Mouse (Mus musculus) forebrain, embryonic 16.5 days (tissue): Measurements from ENCODE around the gene Igsf8. TPM values are rescaled to one million over a fixed set of nuclear protein-coding genes. Genes with fewer than 3 reads are reported as not detected.

Source experiments
- ATAC-seq: fragments of 200-750 bp; cut with Nextera tagmentation; 2 replicates; pipeline ENCODE4 v1.8.0; 2017; ENCODE audit warnings: mild to moderate bottlenecking, moderate library complexity
- H3K27ac ChIP-seq: fragments of 300-500 bp; sonication (generic); 2 replicates; pipeline ENCODE4 v1.5.1; 2014; ENCODE audit warnings: low read length, control low read depth
- H3K27me3 ChIP-seq: fragments of 300-500 bp; sonication (generic); replicated peaks from 2 replicates; pipeline ENCODE4 v1.6.1; 2014; ENCODE audit warnings: low read length; ENCODE audit not compliant: control insufficient read depth, insufficient read depth
- H3K36me3 ChIP-seq: fragments of 300-500 bp; sonication (generic); 2 replicates; pipeline ENCODE4 v1.6.1; 2014; ENCODE audit not compliant: control insufficient read depth, insufficient read depth
- H3K4me1 ChIP-seq: fragments of 300-500 bp; sonication (generic); replicated peaks from 2 replicates; pipeline ENCODE4 v1.6.1; 2014; ENCODE audit warnings: low read length; ENCODE audit not compliant: control insufficient read depth, insufficient read depth
- H3K4me2 ChIP-seq: fragments of 300-500 bp; sonication (generic); 2 replicates; pipeline ENCODE4 v1.6.1; 2014; ENCODE audit warnings: mild to moderate bottlenecking, low read length, control low read depth
- H3K4me3 ChIP-seq: fragments of 300-500 bp; sonication (generic); replicated peaks from 2 replicates; pipeline ENCODE4 v1.5.1; 2014; ENCODE audit warnings: mild to moderate bottlenecking, low read length, control low read depth
- H3K9ac ChIP-seq: fragments of 300-500 bp; sonication (generic); replicated peaks from 2 replicates; pipeline ENCODE4 v1.6.1; 2014; ENCODE audit warnings: low read depth, low read length, control low read depth
- H3K9me3 ChIP-seq: fragments of 300-500 bp; sonication (generic); 2 replicates; pipeline ENCODE4 v1.6.1; 2016; ENCODE audit warnings: low read length; ENCODE audit not compliant: control insufficient read depth
- WGBS: fragments of 180-500 bp; shearing (Covaris S2); extraction: QIAGEN DNeasy Blood & Tissue Kit; methylation state at CpG from one replicate; pipeline ENCODE4 v1.1.7; 2014; 5-methylcytosine and 5-hydroxymethylcytosine counted together
- polyA plus RNA-seq: library from polyadenylated mRNA; unstranded; fragments of >200 nt; fragmentation: Nextera tagmentation; extraction: Ambion mirVana; gene quantifications from 2 replicates; pipeline ENCODE4 v1.2.1, GENCODE M21; 2015

The Igsf8 gene
- polyA plus RNA-seq, 1 experiment from 2014 or later: 136 TPM

- peak overlapping the region; percentile 53 for H3K4me3 ChIP-seq
- H3K9ac ChIP-seq: no peak overlapping the region
- peak overlapping the region; percentile 65 for H3K4me2 ChIP-seq
- ATAC-seq: peak; percentile 45
- no peaks in the 10 kb centered on the region for H3K27me3 ChIP-seq
- H3K9me3 ChIP-seq: no peaks in the 10 kb centered on the region
- H3K36me3 ChIP-seq: no peaks in the 10 kb centered on the region
- H3K4me1 ChIP-seq: peaks cover 5% of the 10 kb centered on the region
- peak overlapping the region; percentile 59 for H3K27ac ChIP-seq
- 52% methylated on average over 3 of the region's 3 CpGs for WGBS
These were observed 81.3 kb downstream of the Igsf8 start for GRCm38 (mm10) chr1:172342729-172343128.

GRCm38 (mm10) chr1:172343914-172344313 is 82.5 kb downstream of the Igsf8 start:
- Histone ChIP-seq H3K4me2 (no peak overlapping the region), H3K27ac (peak overlapping the region; percentile 58; the same call in 1 of the 2 replicates), H3K4me1 (peaks cover 5% of the 10 kb centered on the region), H3K36me3 (no peaks in the 10 kb centered on the region), H3K9ac (no peak overlapping the region), H3K9me3 (no peaks in the 10 kb centered on the region), H3K27me3 (no peaks in the 10 kb centered on the region), H3K4me3 (no peak overlapping the region)
- ATAC-seq: no peak
- WGBS: 34% methylated on average over 3 of the region's 3 CpGs

- H3K27ac ChIP-seq: no peak overlapping the region
- H3K9me3 ChIP-seq: no peaks in the 10 kb centered on the region
- peaks cover 10% of the 10 kb centered on the region for H3K4me1 ChIP-seq
- H3K4me3 ChIP-seq: no peak overlapping the region
- H3K36me3 ChIP-seq: no peaks in the 10 kb centered on the region
- no peak overlapping the region for H3K4me2 ChIP-seq
- ATAC-seq: no peak
- H3K27me3 ChIP-seq: no peaks in the 10 kb centered on the region
- WGBS: 87% methylated on average over 7 of the region's 7 CpGs
- H3K9ac ChIP-seq: no peak overlapping the region
These were observed 83.4 kb downstream of the Igsf8 start for GRCm38 (mm10) chr1:172344820-172345219.

- Histone ChIP-seq H3K4me3 (no peak overlapping the region), H3K9ac (no peak overlapping the region), H3K27me3 (no peaks in the 10 kb centered on the region), H3K4me1 (peaks cover 13% of the 10 kb centered on the region), H3K4me2 (no peak overlapping the region), H3K27ac (no peak overlapping the region), H3K36me3 (no peaks in the 10 kb centered on the region), H3K9me3 (no peaks in the 10 kb centered on the region)
- ATAC-seq: no peak
- 86% methylated on average over 10 of the region's 10 CpGs for WGBS
These were observed 85.3 kb downstream of the Igsf8 start for GRCm38 (mm10) chr1:172346707-172347106.

GRCm38 (mm10) chr1:172347382-172347781 is 85.9 kb downstream of the Igsf8 start:
- no peak overlapping the region for H3K4me3 ChIP-seq
- no peak overlapping the region for H3K4me2 ChIP-seq
- no peak overlapping the region for H3K27ac ChIP-seq
- no peak overlapping the region for H3K9ac ChIP-seq
- no peaks in the 10 kb centered on the region for H3K36me3 ChIP-seq
- no peaks in the 10 kb centered on the region for H3K27me3 ChIP-seq
- H3K9me3 ChIP-seq: no peaks in the 10 kb centered on the region
- peaks cover 13% of the 10 kb centered on the region for H3K4me1 ChIP-seq
- no peak for ATAC-seq
- WGBS: 90% methylated on average over 12 of the region's 12 CpGs

- WGBS: 17% methylated on average over 5 of the region's 5 CpGs
- no peak overlapping the region for H3K4me2 ChIP-seq
- peaks cover 13% of the 10 kb centered on the region for H3K4me1 ChIP-seq
- peak; percentile 21 for ATAC-seq
- H3K36me3 ChIP-seq: no peaks in the 10 kb centered on the region
- H3K4me3 ChIP-seq: no peak overlapping the region
- peak overlapping the region; percentile 28 for H3K9ac ChIP-seq
- peak overlapping the region; percentile 76 for H3K27ac ChIP-seq
- H3K9me3 ChIP-seq: no peaks in the 10 kb centered on the region
- no peaks in the 10 kb centered on the region for H3K27me3 ChIP-seq
These were observed 88.1 kb downstream of the Igsf8 start for GRCm38 (mm10) chr1:172349504-172349903.

GRCm38 (mm10) chr1:172349916-172350812 is 88.7 kb downstream of the Igsf8 start:
- peaks cover 18% of the 10 kb centered on the region for H3K4me1 ChIP-seq
- H3K27ac ChIP-seq: peak overlapping the region; percentile 76
- no peak overlapping the region for H3K4me3 ChIP-seq
- H3K9me3 ChIP-seq: no peaks in the 10 kb centered on the region
- WGBS: 2% methylated on average over 19 of the region's 19 CpGs
- no peaks in the 10 kb centered on the region for H3K36me3 ChIP-seq
- H3K9ac ChIP-seq: peak overlapping the region; percentile 28
- ATAC-seq: peak; percentile 96
- peak overlapping the region; percentile 28; the same call in 1 of the 2 replicates for H3K4me2 ChIP-seq
- H3K27me3 ChIP-seq: no peaks in the 10 kb centered on the region

- H3K4me2 ChIP-seq: no peak overlapping the region
- no peak overlapping the region for H3K4me3 ChIP-seq
- H3K27me3 ChIP-seq: no peaks in the 10 kb centered on the region
- peaks cover 21% of the 10 kb centered on the region for H3K4me1 ChIP-seq
- H3K27ac ChIP-seq: no peak overlapping the region
- no peak for ATAC-seq
- 79% methylated on average over 6 of the region's 6 CpGs for WGBS
- H3K9me3 ChIP-seq: no peaks in the 10 kb centered on the region
- H3K9ac ChIP-seq: no peak overlapping the region
- no peaks in the 10 kb centered on the region for H3K36me3 ChIP-seq
These were observed 90.6 kb downstream of the Igsf8 start for GRCm38 (mm10) chr1:172352001-172352400.

GRCm38 (mm10) chr1:172352453-172352852 is 91.0 kb downstream of the Igsf8 start:
- no peak overlapping the region for H3K27ac ChIP-seq
- no peak overlapping the region for H3K4me2 ChIP-seq
- no peak overlapping the region for H3K4me3 ChIP-seq
- no peaks in the 10 kb centered on the region for H3K36me3 ChIP-seq
- 87% methylated on average over 3 of the region's 3 CpGs for WGBS
- H3K9ac ChIP-seq: no peak overlapping the region
- no peak for ATAC-seq
- H3K4me1 ChIP-seq: peaks cover 24% of the 10 kb centered on the region
- H3K9me3 ChIP-seq: no peaks in the 10 kb centered on the region
- no peaks in the 10 kb centered on the region for H3K27me3 ChIP-seq
